Mouse (Mus musculus): Measurements from ENCODE around the gene Creg1. TPM values are rescaled to one million over a fixed set of nuclear protein-coding genes. Genes with fewer than 3 reads are reported as not detected.

Creg1 gene
- total RNA-seq, 2 experiments from 2014 or later: 37.2 to 42.5 TPM

Other genes starting within 250 kb of the Creg1 start
- gene Mpzl1, start 129.2 kb upstream of the Creg1 start, total RNA-seq (2021): 10 to 100 TPM; 34.6 to 46.9 TPM
- gene Rcsd1, start 54.0 kb upstream of the Creg1 start, total RNA-seq (2021): 100 to 1,000 TPM; 128 to 138 TPM
- 1 to 10 TPM; 1.6 to 1.9 TPM for gene Cd247, start 24.9 kb downstream of the Creg1 start, total RNA-seq (2021)
- gene Pou2f1, start 238.9 kb downstream of the Creg1 start, total RNA-seq (2021): 10 to 100 TPM in 1 of 2 experiments, 1 to 10 TPM in 1; 9.6 to 11.4 TPM

All from gastrocnemius, postnatal 10 days (tissue).